8 mouse cellular contexts compared by ENCODE assay signal in the genomic region with DNA sequence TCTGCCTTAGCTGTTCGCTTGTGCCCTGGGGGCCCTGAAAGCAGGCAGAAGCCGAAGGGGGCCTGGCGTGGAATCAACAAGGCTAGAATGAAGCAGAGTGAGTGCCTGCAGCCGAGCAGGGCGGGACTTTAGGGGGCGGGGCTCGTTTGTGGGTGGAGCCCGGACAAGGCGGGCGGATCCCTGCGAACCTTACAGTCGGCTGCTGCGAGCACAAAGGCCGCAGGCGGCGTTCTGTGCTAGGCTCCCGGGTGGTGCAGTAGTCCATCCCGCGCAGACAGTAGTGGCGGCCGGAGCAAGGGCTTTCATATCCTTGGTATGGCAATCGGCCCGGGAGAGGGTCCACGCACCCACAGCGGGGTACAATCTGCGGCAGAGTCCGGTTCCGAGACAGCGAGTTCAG. TPM values are rescaled to one million over a fixed set of nuclear protein-coding genes. Genes with fewer than 3 reads are reported as not detected.
DNase-seq lines count a peak whose midpoint lies in the region; ATAC-seq and TF ChIP-seq lines count a peak whose summit lies in the region.

No protein-coding gene starts in this region.

- no peak for TF ChIP-seq EP300 in ES-Bruce4 (IDR thresholded peaks at IDR 0.05; ENCODE audit: insufficient read depth, low read depth, low read length)
- no peak for TF ChIP-seq EP300 in heart, postnatal 0 days (IDR thresholded peaks at IDR 0.05; ENCODE audit: low read depth)
- no peak for TF ChIP-seq EP300 in liver, postnatal 0 days (IDR thresholded peaks at IDR 0.05; ENCODE audit: low read depth)

- no peak for TF ChIP-seq CTCF in ES-Bruce4 (IDR thresholded peaks at IDR 0.05; ENCODE audit: low read depth, low read length)
- TF ChIP-seq CTCF in heart, postnatal 0 days (IDR thresholded peaks at IDR 0.05; ENCODE audit: low read depth), result no peak
- TF ChIP-seq CTCF in liver, postnatal 0 days (IDR thresholded peaks at IDR 0.05; ENCODE audit: low read depth), result no peak

- 0 out of 2 replicates have a peak overlapping the region, but pooled peaks have one; percentile 4 for H3K9ac ChIP-seq in ES-Bruce4 (ENCODE audit: low read depth, poor library complexity, severe bottlenecking)
- H3K9ac ChIP-seq in forebrain, embryonic 13.5 days, result peak overlapping the region; percentile 81
- H3K9ac ChIP-seq in heart, postnatal 0 days (replicated peaks; ENCODE audit: low read depth, low read length), result peak overlapping the region; percentile 46
- peak overlapping the region; percentile 44 for H3K9ac ChIP-seq in liver, postnatal 0 days (replicated peaks)
- H3K9ac ChIP-seq in neural tube, embryonic 12.5 days, result peak overlapping the region; percentile 66

- peak; percentile 87 for ATAC-seq in forebrain, embryonic 13.5 days
- peak; percentile 59 for ATAC-seq in heart, postnatal 0 days (ENCODE audit: insufficient read depth, low read depth)
- peak; percentile 50 for ATAC-seq in liver, postnatal 0 days
- peak; percentile 82 for ATAC-seq in neural tube, embryonic 12.5 days (ENCODE audit: low FRiP score, low read depth)

- H3K4me1 ChIP-seq in ES-Bruce4 (ENCODE audit: control insufficient read depth, insufficient read depth, low read length), result no peaks in the 10 kb centered on the region
- peaks cover 26% of the 10 kb centered on the region for H3K4me1 ChIP-seq in forebrain, embryonic 13.5 days
- peaks cover 21% of the 10 kb centered on the region for H3K4me1 ChIP-seq in heart, postnatal 0 days (ENCODE audit: control insufficient read depth, insufficient read depth)
- peaks cover 25% of the 10 kb centered on the region for H3K4me1 ChIP-seq in liver, postnatal 0 days (ENCODE audit: insufficient read depth)
- peaks cover 18% of the 10 kb centered on the region for H3K4me1 ChIP-seq in neural tube, embryonic 12.5 days

- TF ChIP-seq POLR2A in ES-Bruce4 (IDR thresholded peaks at IDR 0.05; ENCODE audit: insufficient read depth, low read length), result no peak

- H3K27me3 ChIP-seq in ES-Bruce4 (ENCODE audit: control insufficient read depth, insufficient read depth, low read length, poor library complexity, severe bottlenecking), result no peaks in the 10 kb centered on the region; the same call in none of the 2 replicates
- peaks cover 6% of the 10 kb centered on the region for H3K27me3 ChIP-seq in forebrain, embryonic 13.5 days
- peaks cover 38% of the 10 kb centered on the region for H3K27me3 ChIP-seq in heart, postnatal 0 days (ENCODE audit: control insufficient read depth, insufficient read depth, low read length)
- peaks cover 30% of the 10 kb centered on the region for H3K27me3 ChIP-seq in liver, postnatal 0 days (ENCODE audit: insufficient read depth, low read length)
- H3K27me3 ChIP-seq in neural tube, embryonic 12.5 days (replicated peaks), result peaks cover 5% of the 10 kb centered on the region

- H3K27ac ChIP-seq in ES-Bruce4 (ENCODE audit: insufficient read depth, low read length), result no peak overlapping the region
- H3K27ac ChIP-seq in forebrain, embryonic 13.5 days, result peak overlapping the region; percentile 38; the same call in 1 of the 2 replicates
- no peak overlapping the region for H3K27ac ChIP-seq in heart, postnatal 0 days (ENCODE audit: low read depth)
- no peak overlapping the region for H3K27ac ChIP-seq in liver, postnatal 0 days (ENCODE audit: low read depth)
- H3K27ac ChIP-seq in neural tube, embryonic 12.5 days, result 0 out of 2 replicates have a peak overlapping the region, but pooled peaks have one; percentile 13

- H3K4me3 ChIP-seq in ES-Bruce4 (ENCODE audit: low read depth, low read length), result peak overlapping the region; percentile 58
- peak overlapping the region; percentile 52 for H3K4me3 ChIP-seq in forebrain, embryonic 13.5 days
- peak overlapping the region; percentile 46 for H3K4me3 ChIP-seq in heart, postnatal 0 days (ENCODE audit: low read depth, low read length)
- H3K4me3 ChIP-seq in liver, postnatal 0 days (ENCODE audit: low read depth, low read length), result peak overlapping the region; percentile 48
- H3K4me3 ChIP-seq in neural tube, embryonic 12.5 days, result peak overlapping the region; percentile 46

- H3K36me3 ChIP-seq in ES-Bruce4 (ENCODE audit: control insufficient read depth, insufficient read depth, low read length, poor library complexity, severe bottlenecking), result no peaks in the 10 kb centered on the region
- no peaks in the 10 kb centered on the region for H3K36me3 ChIP-seq in forebrain, embryonic 13.5 days (ENCODE audit: poor library complexity, severe bottlenecking)
- no peaks in the 10 kb centered on the region for H3K36me3 ChIP-seq in heart, postnatal 0 days (replicated peaks; ENCODE audit: control insufficient read depth, insufficient read depth, low read length)
- no peaks in the 10 kb centered on the region for H3K36me3 ChIP-seq in liver, postnatal 0 days (replicated peaks; ENCODE audit: insufficient read depth, low read length)
- no peaks in the 10 kb centered on the region for H3K36me3 ChIP-seq in neural tube, embryonic 12.5 days

- WGBS in forebrain, embryonic 13.5 days, result 0% methylated on average over 26 of the region's 29 CpGs
- under 1% methylated on average over 29 of the region's 29 CpGs for WGBS in heart, postnatal 0 days
- under 1% methylated on average over 28 of the region's 29 CpGs for WGBS in liver, postnatal 0 days (ENCODE audit: insufficient replicate concordance)
- WGBS in neural tube, embryonic 12.5 days, result 1% methylated on average over 29 of the region's 29 CpGs

- DNase-seq in cerebellum, adult 11 months, result peak; percentile 80
- peak; percentile 66 for DNase-seq in heart, postnatal 0 days (ENCODE audit: low spot score)
- peak; percentile 93 to 95 for DNase-seq in kidney, postnatal 36 days
- DNase-seq in liver, postnatal 0 days, result peak; percentile 87
- peak; percentile 39 for DNase-seq in telencephalon, adult 2 months (ENCODE audit: low read depth, low spot score)

- H3K4me2 ChIP-seq in forebrain, embryonic 13.5 days, result peak overlapping the region; percentile 84
- H3K4me2 ChIP-seq in heart, postnatal 0 days (ENCODE audit: low read depth, low read length), result peak overlapping the region; percentile 75
- peak overlapping the region; percentile 87 for H3K4me2 ChIP-seq in liver, postnatal 0 days (ENCODE audit: low read depth, low read length)
- peak overlapping the region; percentile 79 for H3K4me2 ChIP-seq in neural tube, embryonic 12.5 days (replicated peaks)

- no peaks in the 10 kb centered on the region for H3K9me3 ChIP-seq in ES-Bruce4 (replicated peaks; ENCODE audit: control insufficient read depth, insufficient read depth, low read length, poor library complexity, severe bottlenecking)
- H3K9me3 ChIP-seq in forebrain, embryonic 13.5 days (replicated peaks), result no peaks in the 10 kb centered on the region
- H3K9me3 ChIP-seq in heart, postnatal 0 days (replicated peaks; ENCODE audit: control insufficient read depth, low read length), result no peaks in the 10 kb centered on the region
- H3K9me3 ChIP-seq in liver, postnatal 0 days (ENCODE audit: low read length), result no peaks in the 10 kb centered on the region
- no peaks in the 10 kb centered on the region for H3K9me3 ChIP-seq in neural tube, embryonic 12.5 days

RNA-seq across cellular contexts. Expression of a gene that starts 4.0 kb away (rescaled TPM):
- 3.8 and 3.9 TPM in 2 replicates for polyA plus RNA-seq in ES-Bruce4 (2011; ENCODE audit: insufficient read depth, insufficient read length, low read depth, missing spikeins)
- polyA plus RNA-seq in forebrain, embryonic 13.5 days (2015; fragmentation: Nextera tagmentation; extraction: Ambion mirVana), result 3.0 and 3.1 TPM in 2 replicates
- total RNA-seq in heart, postnatal 0 days (2014; rRNA removed; ENCODE audit: low replicate concordance), result 6.3 and 9.3 TPM in 2 replicates
- 2.5 and 2.9 TPM in 2 replicates for polyA plus RNA-seq in heart, postnatal 0 days (2015; fragmentation: Nextera tagmentation; extraction: Ambion mirVana)
- 1.8 and 2.0 TPM in 2 replicates for polyA plus RNA-seq in liver, postnatal 0 days (2015; fragmentation: Nextera tagmentation; extraction: Ambion mirVana)
- 6.4 and 8.9 TPM in 2 replicates for polyA plus RNA-seq in neural tube, embryonic 12.5 days (2016; fragmentation: Nextera tagmentation; extraction: Ambion mirVana)

RNA-seq across cellular contexts. Expression of a gene that starts 10.2 kb away (rescaled TPM):
- polyA plus RNA-seq in ES-Bruce4 (2011; ENCODE audit: insufficient read depth, insufficient read length, low read depth, missing spikeins), result not detected in 2 replicates
- polyA plus RNA-seq in forebrain, embryonic 13.5 days (2015; fragmentation: Nextera tagmentation; extraction: Ambion mirVana), result 9.1 and 14.3 TPM in 2 replicates
- not detected in 2 replicates for total RNA-seq in heart, postnatal 0 days (2014; rRNA removed; ENCODE audit: low replicate concordance)
- polyA plus RNA-seq in heart, postnatal 0 days (2015; fragmentation: Nextera tagmentation; extraction: Ambion mirVana), result 0.18 and 1.0 TPM in 2 replicates
- polyA plus RNA-seq in liver, postnatal 0 days (2015; fragmentation: Nextera tagmentation; extraction: Ambion mirVana), result not detected in 2 replicates
- polyA plus RNA-seq in neural tube, embryonic 12.5 days (2016; fragmentation: Nextera tagmentation; extraction: Ambion mirVana), result 3.7 and 5.1 TPM in 2 replicates

RNA-seq across cellular contexts. Expression of a gene that starts 42.0 kb away (rescaled TPM):
- polyA plus RNA-seq in ES-Bruce4 (2011; ENCODE audit: insufficient read depth, insufficient read length, low read depth, missing spikeins), result 37.4 and 38.3 TPM in 2 replicates
- 62.2 and 72.8 TPM in 2 replicates for polyA plus RNA-seq in forebrain, embryonic 13.5 days (2015; fragmentation: Nextera tagmentation; extraction: Ambion mirVana)
- 10.5 and 37.6 TPM in 2 replicates for total RNA-seq in heart, postnatal 0 days (2014; rRNA removed; ENCODE audit: low replicate concordance)
- polyA plus RNA-seq in heart, postnatal 0 days (2015; fragmentation: Nextera tagmentation; extraction: Ambion mirVana), result 42.0 and 45.9 TPM in 2 replicates
- 13.6 and 14.4 TPM in 2 replicates for polyA plus RNA-seq in liver, postnatal 0 days (2015; fragmentation: Nextera tagmentation; extraction: Ambion mirVana)
- polyA plus RNA-seq in neural tube, embryonic 12.5 days (2016; fragmentation: Nextera tagmentation; extraction: Ambion mirVana), result 54.3 and 57.6 TPM in 2 replicates

RNA-seq across cellular contexts. Expression of a gene that starts 42.2 kb away (rescaled TPM):
- polyA plus RNA-seq in ES-Bruce4 (2011; ENCODE audit: insufficient read depth, insufficient read length, low read depth, missing spikeins), result 20.3 and 25.7 TPM in 2 replicates
- 8.9 and 9.7 TPM in 2 replicates for polyA plus RNA-seq in forebrain, embryonic 13.5 days (2015; fragmentation: Nextera tagmentation; extraction: Ambion mirVana)
- 2.9 and 3.4 TPM in 2 replicates for total RNA-seq in heart, postnatal 0 days (2014; rRNA removed; ENCODE audit: low replicate concordance)
- 1.1 and 1.4 TPM in 2 replicates for polyA plus RNA-seq in heart, postnatal 0 days (2015; fragmentation: Nextera tagmentation; extraction: Ambion mirVana)
- 2.4 and 2.5 TPM in 2 replicates for polyA plus RNA-seq in liver, postnatal 0 days (2015; fragmentation: Nextera tagmentation; extraction: Ambion mirVana)
- 10.0 TPM in 2 replicates for polyA plus RNA-seq in neural tube, embryonic 12.5 days (2016; fragmentation: Nextera tagmentation; extraction: Ambion mirVana)

Comparison
In these comparisons a context has a peak if more than half of its experiments do, and no peak if none do; other contexts are left out.
1. H3K27ac ChIP-seq: peak in forebrain, embryonic 13.5 days (single experiment) and neural tube, embryonic 12.5 days (single experiment); none in ES-Bruce4 (single experiment), heart, postnatal 0 days (single experiment) and liver, postnatal 0 days (single experiment).
2. H3K9ac ChIP-seq: peak in every context shown above with its lines; median percentile 81 in forebrain, embryonic 13.5 days; 66 in neural tube, embryonic 12.5 days; 46 in heart, postnatal 0 days; 44 in liver, postnatal 0 days; 4 in ES-Bruce4.
3. DNase-seq: peak in every context shown above with its lines; median percentile 94 in kidney, postnatal 36 days; 87 in liver, postnatal 0 days; 80 in cerebellum, adult 11 months; 66 in heart, postnatal 0 days; 39 in telencephalon, adult 2 months.
4. Peak in every context shown above with its lines, with median percentiles within 50 percentile points of each other: H3K4me3 ChIP-seq, ATAC-seq and H3K4me2 ChIP-seq.